Mouse (Mus musculus): ENCODE measurements at regions not wholly inside any gene's neighbourhood (a gene's known extent, or its start where the extent isn't known, plus 50 kb on each side); places are given as distances from the start of the nearest gene placed in this dataset.

DNA sequence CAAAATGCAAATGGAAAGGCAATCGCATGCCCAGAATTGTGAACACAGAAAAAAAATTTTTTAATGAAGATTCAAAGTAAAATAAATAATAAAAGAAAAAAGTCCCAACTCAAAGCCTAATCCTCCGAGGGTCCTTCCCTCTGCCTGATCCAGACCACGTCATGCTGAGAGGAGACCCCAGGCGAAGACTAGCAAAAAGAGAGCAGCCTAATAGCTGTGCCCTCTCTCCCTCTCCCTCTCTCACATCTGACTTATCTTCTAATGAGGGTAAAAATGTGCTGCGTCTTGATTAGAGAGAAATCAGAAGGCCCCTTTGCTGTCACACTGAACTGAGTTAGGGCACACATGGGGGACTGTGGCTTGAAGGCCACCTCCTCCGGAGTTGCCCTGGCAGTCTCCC, 163.1 kb upstream of the Nectin1 start:
- TF ChIP-seq POLR2A (IDR thresholded peaks at IDR 0.05; ENCODE audit: control insufficient read depth, low read depth, low read length): no peak
- TF ChIP-seq CTCF (IDR thresholded peaks at IDR 0.05; ENCODE audit: control insufficient read depth, insufficient read depth, insufficient replicate concordance, low read depth, low read length): no peak
